Mouse (Mus musculus) lung, embryonic 16.5 days (tissue): ENCODE data around the gene Egln2. TPM values are rescaled to one million over a fixed set of nuclear protein-coding genes. Genes with fewer than 3 reads are reported as not detected.

ENCODE experiments used
- ATAC-seq: fragments of 200-750 bp; cut with Nextera tagmentation; 2 replicates; pipeline ENCODE4 v1.8.0; 2017; ENCODE audit warnings: low read depth, mild to moderate bottlenecking, moderate library complexity
- H3K27ac ChIP-seq: fragments of 300-500 bp; sonication (generic); 2 replicates; pipeline ENCODE4 v1.5.1; 2014; ENCODE audit warnings: mild to moderate bottlenecking, control low read depth, low read length
- H3K27me3 ChIP-seq: fragments of 300-500 bp; sonication (generic); 2 replicates; pipeline ENCODE4 v1.6.1; 2014; ENCODE audit warnings: low read depth, low read length, mixed read lengths; ENCODE audit not compliant: control insufficient read depth, insufficient read depth
- H3K36me3 ChIP-seq: fragments of 300-500 bp; sonication (generic); 2 replicates; pipeline ENCODE4 v1.6.1; 2014; ENCODE audit warnings: low read length; ENCODE audit not compliant: control insufficient read depth, insufficient read depth
- H3K4me1 ChIP-seq: fragments of 300-500 bp; sonication (generic); replicated peaks from 2 replicates; pipeline ENCODE4 v1.6.1; 2014; ENCODE audit warnings: low read length, mixed read lengths; ENCODE audit not compliant: control insufficient read depth, insufficient read depth
- H3K4me2 ChIP-seq: fragments of 300-500 bp; sonication (generic); 2 replicates; pipeline ENCODE4 v1.6.1; 2014; ENCODE audit warnings: low read depth, low read length, control low read depth
- H3K4me3 ChIP-seq: fragments of 300-500 bp; sonication (generic); 2 replicates; pipeline ENCODE4 v1.5.1; 2014; ENCODE audit warnings: mild to moderate bottlenecking, low read length, control low read depth
- H3K9ac ChIP-seq: fragments of 300-500 bp; sonication (generic); 2 replicates; pipeline ENCODE4 v1.6.1; 2014; ENCODE audit warnings: low read length, control low read depth
- H3K9me3 ChIP-seq: fragments of 300-500 bp; sonication (generic); 2 replicates; pipeline ENCODE4 v1.6.1; 2016; ENCODE audit warnings: low read length; ENCODE audit not compliant: control insufficient read depth
- WGBS: fragments of 180-500 bp; shearing (Covaris S2); extraction: QIAGEN DNeasy Blood & Tissue Kit; methylation state at CpG from one replicate; pipeline ENCODE4 v1.1.7; 2014; 5-methylcytosine and 5-hydroxymethylcytosine counted together
- polyA plus RNA-seq: library from polyadenylated mRNA; unstranded; fragments of >200 nt; fragmentation: Nextera tagmentation; extraction: Ambion mirVana; gene quantifications from 2 replicates; pipeline ENCODE4 v1.2.1, GENCODE M21; 2015

Egln2 gene
- polyA plus RNA-seq, 1 experiment from 2014 or later = 68.8 TPM

- ATAC-seq = peak; percentile 97
- H3K27ac ChIP-seq = peak within 1 kb of the TSS; percentile 98
- no peaks in the 10 kb centered on the region for H3K27me3 ChIP-seq
- peak within 1 kb of the TSS; percentile 64 for H3K9ac ChIP-seq
- peaks cover 8% of the 10 kb centered on the region; the same call in 1 of the 2 replicates for H3K36me3 ChIP-seq
- no peaks in the 10 kb centered on the region for H3K9me3 ChIP-seq
- H3K4me1 ChIP-seq = peaks cover 17% of the 10 kb centered on the region
- H3K4me2 ChIP-seq = peak within 1 kb of the TSS; percentile 70
- under 1% methylated on average over 52 of the region's 53 CpGs for WGBS
- H3K4me3 ChIP-seq = peak within 1 kb of the TSS; percentile 75
Observed at GRCm38 (mm10) chr7:27178324-27179216, 12.0 kb upstream of the Egln2 start, which contains the start of gene Rab4b. Rab4b (minus strand) TSS chr7:27178896.

- WGBS = 15% methylated on average over 4 of the region's 4 CpGs
- Histone ChIP-seq H3K4me3 (peak overlapping the region; percentile 75), H3K27ac (peak overlapping the region; percentile 98), H3K4me1 (peaks cover 17% of the 10 kb centered on the region), H3K27me3 (no peaks in the 10 kb centered on the region), H3K4me2 (peak overlapping the region; percentile 70), H3K9me3 (no peaks in the 10 kb centered on the region), H3K36me3 (peaks cover 11% of the 10 kb centered on the region; the same call in 1 of the 2 replicates), H3K9ac (peak overlapping the region; percentile 64)
- no peak for ATAC-seq
Observed at GRCm38 (mm10) chr7:27177942-27178323, 11.3 kb upstream of the Egln2 start.

DNA sequence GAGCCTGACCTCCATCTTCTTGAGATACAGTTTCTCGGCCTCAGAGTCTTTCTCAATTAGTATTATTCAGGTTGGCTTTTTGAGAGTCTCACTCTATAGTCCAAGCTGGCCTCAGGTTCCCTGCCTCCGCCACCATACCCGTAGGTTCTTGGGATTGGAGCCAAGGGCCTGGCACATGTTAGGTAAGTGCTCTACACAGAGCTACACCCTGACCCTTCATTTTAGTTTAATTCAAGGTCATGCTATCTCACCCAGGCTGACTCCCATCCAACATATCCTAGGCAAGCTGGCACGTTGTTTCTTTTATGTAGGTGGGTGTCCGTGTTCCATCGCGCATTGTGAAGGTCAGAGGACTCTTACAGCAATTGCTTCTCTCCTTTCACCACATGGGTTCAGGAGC lies 8.3 kb upstream of the Egln2 start:
- H3K9ac ChIP-seq = no peak overlapping the region
- ATAC-seq = no peak
- no peak overlapping the region for H3K27ac ChIP-seq
- peaks cover 26% of the 10 kb centered on the region for H3K36me3 ChIP-seq
- no peaks in the 10 kb centered on the region for H3K27me3 ChIP-seq
- H3K4me1 ChIP-seq = peaks cover 13% of the 10 kb centered on the region
- H3K4me2 ChIP-seq = no peak overlapping the region
- no peaks in the 10 kb centered on the region for H3K9me3 ChIP-seq
- 90% methylated on average over 7 of the region's 7 CpGs for WGBS
- no peak overlapping the region for H3K4me3 ChIP-seq

DNA sequence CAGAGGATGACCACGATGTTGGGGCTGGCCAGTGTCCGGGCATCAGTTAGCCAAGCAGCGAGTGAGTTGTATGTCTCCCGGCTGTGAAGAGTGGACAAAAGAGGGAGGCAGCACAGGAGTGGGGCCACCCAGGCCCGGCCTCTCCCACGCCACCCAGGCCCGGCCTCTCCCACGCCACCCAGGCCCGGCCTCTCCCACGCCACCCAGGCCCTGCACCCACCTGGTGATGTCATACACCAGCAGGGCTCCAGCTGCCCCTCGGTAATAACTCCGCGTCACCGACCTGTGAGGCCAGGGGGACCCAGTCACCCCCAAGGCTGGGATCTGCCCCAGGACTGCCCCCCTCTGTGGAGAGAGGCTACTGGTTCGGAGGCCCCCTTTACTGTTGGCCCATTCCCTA lies 7.9 kb upstream of the Egln2 start:
- Histone ChIP-seq H3K27me3 (no peaks in the 10 kb centered on the region), H3K9ac (no peak overlapping the region), H3K4me3 (no peak overlapping the region), H3K4me1 (peaks cover 9% of the 10 kb centered on the region; the same call in 1 of the 2 replicates), H3K27ac (no peak overlapping the region), H3K9me3 (no peaks in the 10 kb centered on the region), H3K36me3 (peaks cover 26% of the 10 kb centered on the region), H3K4me2 (no peak overlapping the region)
- no peak for ATAC-seq
- 95% methylated on average over 15 of the region's 15 CpGs for WGBS

DNA sequence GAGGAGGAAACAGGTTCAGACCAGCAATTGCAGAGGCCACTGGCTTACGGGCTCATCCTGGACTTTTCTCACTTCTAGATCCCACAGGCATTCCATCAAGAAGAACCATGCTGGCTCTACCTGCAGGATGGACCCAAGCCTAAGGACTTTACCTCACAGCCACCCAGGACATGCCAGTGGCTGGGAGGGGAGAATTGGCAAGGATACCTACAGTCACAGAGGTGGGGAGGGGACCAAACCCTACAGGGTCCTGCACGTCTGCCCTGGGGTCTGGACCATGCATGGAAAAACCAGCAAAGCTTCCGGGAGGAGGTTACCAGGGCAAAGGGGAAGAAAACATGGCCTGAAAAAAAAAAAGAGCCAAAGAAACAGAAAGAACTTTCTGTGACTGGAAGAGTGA lies 4.4 kb upstream of the Egln2 start:
- Histone ChIP-seq H3K4me3 (no peak overlapping the region), H3K4me2 (no peak overlapping the region), H3K27me3 (no peaks in the 10 kb centered on the region), H3K4me1 (peaks cover 9% of the 10 kb centered on the region), H3K36me3 (peaks cover 26% of the 10 kb centered on the region), H3K9me3 (no peaks in the 10 kb centered on the region), H3K9ac (no peak overlapping the region), H3K27ac (no peak overlapping the region)
- no peak for ATAC-seq
- 87% methylated on average over 3 of the region's 3 CpGs for WGBS

GRCm38 (mm10) chr7:27168371-27168770 lies 1.8 kb upstream of the Egln2 start:
- H3K9me3 ChIP-seq = no peaks in the 10 kb centered on the region
- WGBS = 83% methylated on average over 5 of the region's 5 CpGs
- H3K4me2 ChIP-seq = no peak overlapping the region
- no peaks in the 10 kb centered on the region for H3K27me3 ChIP-seq
- H3K4me1 ChIP-seq = peaks cover 31% of the 10 kb centered on the region
- H3K36me3 ChIP-seq = peaks cover 27% of the 10 kb centered on the region
- H3K9ac ChIP-seq = no peak overlapping the region
- H3K4me3 ChIP-seq = no peak overlapping the region
- no peak overlapping the region for H3K27ac ChIP-seq
- no peak for ATAC-seq

DNA sequence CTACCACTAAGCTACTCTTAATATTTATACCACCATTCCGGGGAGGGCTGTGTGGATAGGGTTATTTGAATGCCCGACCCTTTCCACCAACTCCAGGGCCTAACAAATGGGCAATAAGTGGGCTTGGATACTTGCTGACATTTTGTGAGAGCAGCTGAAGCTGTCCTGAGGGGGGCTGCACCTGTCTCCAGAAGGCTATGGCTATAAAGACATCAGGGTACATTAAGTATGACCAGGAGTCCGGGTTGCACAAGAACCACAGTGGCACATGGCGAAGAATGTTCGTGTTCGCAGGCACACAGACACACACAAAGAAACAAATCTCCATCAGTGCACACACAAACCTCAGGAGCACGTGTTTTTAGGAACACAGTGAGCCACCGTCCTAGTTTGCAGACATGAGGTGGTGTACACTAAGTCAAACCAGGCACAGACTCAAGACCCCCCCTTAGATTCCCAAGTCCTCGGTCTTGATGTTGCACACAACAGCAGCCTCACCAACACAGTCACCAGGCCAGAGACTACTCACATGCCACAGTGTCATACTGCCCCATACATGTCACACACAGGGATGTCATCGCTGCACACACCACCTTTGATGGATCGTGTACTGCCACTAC lies 983 bp upstream of the Egln2 start:
- H3K4me1 ChIP-seq = peaks cover 37% of the 10 kb centered on the region
- H3K9ac ChIP-seq = peak overlapping the region; percentile 92
- peaks cover 23% of the 10 kb centered on the region for H3K36me3 ChIP-seq
- peak overlapping the region; percentile 99 for H3K27ac ChIP-seq
- WGBS = 67% methylated on average over 11 of the region's 11 CpGs
- no peaks in the 10 kb centered on the region for H3K27me3 ChIP-seq
- H3K9me3 ChIP-seq = no peaks in the 10 kb centered on the region
- H3K4me3 ChIP-seq = peak overlapping the region; percentile 62
- no peak for ATAC-seq
- peak overlapping the region; percentile 89 for H3K4me2 ChIP-seq

- H3K9ac ChIP-seq = peak overlapping the region; percentile 92
- no peaks in the 10 kb centered on the region for H3K9me3 ChIP-seq
- peak; percentile 84 for ATAC-seq
- 0% methylated on average over 8 of the region's 43 CpGs for WGBS
- peak overlapping the region; percentile 62 for H3K4me3 ChIP-seq
- peak overlapping the region; percentile 89 for H3K4me2 ChIP-seq
- H3K27me3 ChIP-seq = no peaks in the 10 kb centered on the region
- H3K27ac ChIP-seq = peak overlapping the region; percentile 99
- peaks cover 41% of the 10 kb centered on the region for H3K4me1 ChIP-seq
- H3K36me3 ChIP-seq = peaks cover 18% of the 10 kb centered on the region
Observed at GRCm38 (mm10) chr7:27166229-27166613, 381 bp downstream of the Egln2 start.

DNA sequence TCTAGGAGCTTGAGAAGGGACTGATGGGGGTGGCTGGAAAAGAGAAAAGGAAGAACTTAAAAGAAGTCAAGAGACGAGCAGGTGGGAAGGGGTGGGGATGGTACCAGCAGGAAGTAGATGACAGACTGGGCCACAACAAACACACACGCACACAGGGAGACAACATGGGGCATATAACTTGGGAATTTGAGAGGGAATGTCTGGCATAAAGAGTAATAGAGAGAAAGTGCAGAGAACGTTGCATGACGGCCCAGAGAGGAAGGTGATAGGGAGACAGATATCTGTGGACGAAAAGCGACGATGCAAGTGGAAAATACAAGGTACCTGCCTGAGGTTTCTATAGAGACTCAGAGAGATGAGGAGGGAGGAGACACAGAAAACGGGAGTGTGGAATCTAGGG lies 906 bp downstream of the Egln2 start:
- H3K4me3 ChIP-seq = peak overlapping the region; percentile 62
- peaks cover 46% of the 10 kb centered on the region for H3K4me1 ChIP-seq
- WGBS = 2% methylated on average over 8 of the region's 8 CpGs
- H3K4me2 ChIP-seq = peak overlapping the region; percentile 89
- no peaks in the 10 kb centered on the region for H3K9me3 ChIP-seq
- no peak for ATAC-seq
- H3K9ac ChIP-seq = peak overlapping the region; percentile 92
- H3K36me3 ChIP-seq = peaks cover 13% of the 10 kb centered on the region
- H3K27ac ChIP-seq = peak overlapping the region; percentile 99
- no peaks in the 10 kb centered on the region for H3K27me3 ChIP-seq
